Mouse (Mus musculus) induced T-regulatory cell, adult 2 months (primary cell): ENCODE data around the gene Socs2.

Source experiments
- DNase-seq: peaks from one replicate; pipeline ENCODE4 v3.0.0-alpha.2; 2012; ENCODE audit warnings: low read depth

Socs2 gene

DNA sequence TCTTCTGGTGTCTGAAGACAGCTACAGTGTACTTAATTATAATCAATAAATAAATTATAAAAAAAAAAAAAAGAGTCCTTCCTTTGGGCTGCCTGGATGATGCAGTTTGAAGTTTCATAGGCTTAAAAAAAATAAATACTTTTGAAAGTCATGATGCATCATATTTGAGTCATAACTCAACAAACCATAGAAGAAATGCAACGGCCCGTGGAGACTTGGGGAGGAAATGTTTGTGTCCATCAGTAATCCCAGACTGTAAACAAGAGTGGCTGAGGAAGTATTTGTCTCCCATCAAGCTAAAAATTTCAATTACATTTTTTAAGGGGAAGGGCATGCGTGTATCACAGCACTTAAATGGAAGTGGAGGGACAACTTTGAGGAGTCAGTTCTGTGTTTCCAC lies 69.2 kb downstream of the Socs2 start:
- no peak for DNase-seq

DNA sequence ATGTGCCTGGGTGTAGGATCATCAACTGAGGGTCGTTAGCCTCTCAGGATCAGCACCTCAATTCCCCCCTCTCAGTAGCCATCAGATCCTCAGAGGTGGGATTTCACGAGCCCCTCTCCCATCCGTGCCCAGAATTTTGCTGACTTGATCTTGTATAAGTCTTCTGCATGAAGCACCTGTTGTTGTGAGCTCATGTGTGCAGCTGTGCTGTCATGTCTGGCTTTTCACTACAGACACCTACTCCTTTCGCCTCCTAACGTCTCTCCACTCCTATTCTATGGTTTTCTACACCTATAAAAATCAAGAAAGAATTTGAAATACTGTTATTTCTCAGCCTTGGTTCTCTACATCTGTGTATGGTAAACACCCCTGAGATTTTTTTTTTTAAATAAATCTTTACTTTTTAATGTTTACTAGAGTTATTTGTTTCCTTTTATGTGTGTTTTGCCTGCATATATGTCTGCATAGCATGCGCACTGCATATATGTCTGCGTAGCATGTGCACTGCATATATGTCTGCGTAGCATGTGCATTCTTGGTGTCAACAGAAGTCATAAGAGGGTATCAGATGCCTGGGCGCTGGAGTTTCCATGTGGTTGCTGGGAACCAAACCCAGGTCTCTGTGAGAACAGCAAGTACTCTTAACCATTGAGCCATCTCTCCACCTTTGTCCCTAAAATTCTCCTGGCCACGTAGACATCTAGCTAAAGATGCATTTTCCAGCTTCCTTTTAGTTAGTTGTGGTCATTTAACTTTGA lies 74.0 kb downstream of the Socs2 start:
- no peak for DNase-seq

DNA sequence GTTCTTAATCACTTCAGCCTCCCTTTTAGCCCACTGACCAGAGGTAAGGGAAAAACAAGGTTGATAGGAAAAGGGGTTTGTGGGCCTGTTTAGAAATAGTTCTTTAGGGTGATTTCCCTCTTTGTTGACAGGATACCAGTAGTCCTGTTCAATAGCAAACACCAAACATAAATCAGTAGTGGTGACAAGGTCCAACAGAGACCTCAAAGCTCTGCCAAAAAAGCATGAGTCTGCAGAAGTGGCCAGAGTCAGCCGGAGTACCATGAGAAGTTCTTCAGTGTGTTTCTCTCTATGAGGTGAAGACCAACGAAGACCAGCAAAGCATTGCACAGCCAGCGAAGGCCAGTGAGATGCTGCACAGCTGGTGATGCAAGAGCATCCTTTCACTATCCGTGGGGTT lies 76.3 kb downstream of the Socs2 start:
- no peak for DNase-seq

DNA sequence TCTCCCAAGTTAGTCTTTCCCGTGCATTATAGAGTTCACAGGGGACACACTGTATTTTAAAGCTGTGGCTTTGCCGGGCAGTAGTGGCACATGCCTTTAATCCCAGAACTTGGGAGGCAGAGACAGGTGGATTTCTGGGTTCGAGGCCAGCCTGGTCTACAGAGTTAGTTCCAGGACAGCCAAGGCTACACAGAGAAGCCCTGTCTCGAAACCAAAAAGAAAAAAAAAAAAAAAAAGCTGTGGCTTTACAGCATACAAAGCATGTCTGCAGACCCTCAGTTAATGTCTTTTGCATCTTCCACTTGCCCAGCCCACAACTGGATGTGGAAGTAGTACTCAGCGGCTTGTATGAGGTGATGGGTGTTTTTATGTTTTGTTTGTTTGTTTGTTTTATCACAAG lies 79.4 kb downstream of the Socs2 start:
- DNase-seq, result no peak

DNA sequence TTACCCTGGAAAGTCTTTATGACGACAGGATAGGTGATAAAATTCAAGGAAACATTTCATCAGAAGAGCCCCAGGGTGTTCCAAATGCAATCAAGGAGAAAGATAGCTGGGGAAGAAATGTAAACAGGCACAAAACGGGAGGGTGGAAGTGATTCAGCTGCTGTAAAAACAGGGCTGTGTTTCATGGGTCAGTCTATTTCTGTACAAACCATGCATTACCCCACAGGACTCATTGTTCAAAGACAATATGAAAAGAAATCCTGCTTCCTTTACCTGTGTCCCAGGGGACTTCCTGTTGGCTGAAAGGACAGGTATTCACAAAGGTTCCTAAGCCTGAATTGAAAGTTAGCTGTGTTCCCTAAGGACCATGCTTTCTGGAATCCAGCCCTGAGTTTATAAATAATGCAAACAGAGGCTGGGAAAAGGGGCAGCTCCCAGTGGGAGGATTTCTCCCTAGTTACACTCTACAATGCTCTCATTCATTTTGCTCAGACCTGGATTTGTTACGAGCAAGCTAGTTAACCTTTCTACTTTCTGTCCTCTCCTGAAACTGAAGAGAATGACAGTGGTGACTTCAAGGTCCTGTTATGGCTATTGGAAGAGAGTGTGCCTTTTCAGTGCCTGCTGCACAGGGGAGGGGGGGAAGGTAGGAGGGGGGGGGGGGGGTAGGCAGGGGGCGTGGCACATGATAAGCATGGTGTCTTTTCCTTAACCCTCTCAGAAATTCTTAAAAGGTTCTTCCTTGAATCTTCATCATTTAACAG lies 80.0 kb downstream of the Socs2 start:
- DNase-seq, result no peak
